Mouse (Mus musculus): ENCODE measurements around the gene Tbcel.

DNA sequence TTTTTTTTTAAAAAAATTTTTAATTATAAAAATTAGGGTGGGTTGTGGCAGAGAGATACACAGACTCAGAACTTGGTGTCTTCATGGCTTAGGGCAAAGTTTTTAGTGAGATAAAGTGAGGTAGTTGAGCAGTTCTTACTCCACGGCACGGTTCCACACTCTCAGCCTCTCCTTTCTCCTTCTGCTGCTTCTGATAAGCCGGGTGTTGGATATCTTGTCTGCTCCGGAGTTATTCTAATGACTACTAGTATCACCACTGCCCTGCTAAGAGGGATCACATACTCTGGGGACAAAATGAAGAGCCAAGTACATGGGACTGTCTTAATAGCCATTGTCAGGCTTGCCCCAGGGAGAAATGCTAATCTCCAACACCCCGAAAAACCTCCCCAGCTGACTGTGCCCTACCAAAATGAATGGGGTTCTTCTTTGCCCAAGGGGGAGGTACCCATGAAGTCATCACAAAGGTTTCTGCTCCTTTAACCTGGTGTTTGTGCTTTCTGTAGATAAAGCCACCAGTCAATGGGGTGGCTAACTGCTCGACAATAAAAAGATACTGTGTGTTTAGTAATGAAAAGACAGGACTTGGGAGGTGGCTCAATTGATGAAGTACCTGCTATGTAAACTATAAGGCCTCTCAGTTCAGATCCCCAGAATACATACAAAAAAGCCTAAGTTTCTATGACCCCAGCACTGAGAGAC lies 135.8 kb downstream of the Tbcel start:
- TF ChIP-seq CTCF (IDR thresholded peaks at IDR 0.05; ENCODE audit: low read depth) (no peak), EP300 (IDR thresholded peaks at IDR 0.05; ENCODE audit: low read depth) (peak; percentile 74)

Measured in liver, postnatal 0 days (tissue).